Mouse (Mus musculus) heart, adult 11 months (tissue): Measurements from ENCODE around the gene Zc2hc1c.
A peak's percentile ranks its signal among the peaks of the same experiment; 100 is the strongest.

Experiments
- DNase-seq: peaks from one replicate; pipeline ENCODE4 v3.0.0; 2022

Zc2hc1c gene

GRCm38 (mm10) chr12:85339947-85340346 is 51.6 kb downstream of the Zc2hc1c start:
- DNase-seq: no peak

DNA sequence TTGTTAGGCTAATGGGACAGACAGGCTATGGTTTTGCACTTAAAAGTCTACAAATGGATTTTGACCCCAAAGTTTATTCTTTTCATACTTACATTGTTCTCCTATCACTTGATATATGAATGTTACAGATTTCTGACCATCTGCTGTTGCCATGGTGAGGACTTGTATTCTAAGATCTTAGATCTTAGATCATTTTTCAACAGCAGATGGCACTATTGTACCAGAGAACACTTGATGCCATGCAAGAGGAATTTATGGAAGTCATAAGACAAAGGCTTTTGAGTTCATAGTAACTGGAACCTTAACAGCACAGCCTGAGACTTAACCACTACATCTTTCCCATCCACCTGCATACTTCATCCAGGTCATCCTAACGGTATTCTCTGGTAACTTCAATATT is 52.7 kb downstream of the Zc2hc1c start:
- DNase-seq: no peak

DNA sequence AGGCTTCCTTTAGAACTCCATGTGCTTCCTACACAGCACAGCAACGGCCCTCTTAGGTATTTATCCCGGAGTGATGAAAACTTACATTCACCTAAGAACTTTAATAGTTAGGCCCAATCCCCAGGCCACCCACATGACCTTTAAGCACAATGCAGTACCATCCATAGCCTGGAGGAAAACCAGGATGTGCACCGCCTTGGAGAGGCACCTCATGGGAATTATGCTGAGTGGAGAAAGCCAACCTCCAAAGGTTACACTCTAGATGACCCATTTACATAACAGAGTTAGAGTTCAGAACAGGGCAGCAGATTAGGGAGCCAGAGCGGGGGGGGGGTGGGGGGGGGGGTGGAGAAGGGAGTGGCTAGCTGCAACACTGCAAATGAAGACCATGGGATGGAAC is 53.9 kb downstream of the Zc2hc1c start:
- peak; percentile 86 for DNase-seq

DNA sequence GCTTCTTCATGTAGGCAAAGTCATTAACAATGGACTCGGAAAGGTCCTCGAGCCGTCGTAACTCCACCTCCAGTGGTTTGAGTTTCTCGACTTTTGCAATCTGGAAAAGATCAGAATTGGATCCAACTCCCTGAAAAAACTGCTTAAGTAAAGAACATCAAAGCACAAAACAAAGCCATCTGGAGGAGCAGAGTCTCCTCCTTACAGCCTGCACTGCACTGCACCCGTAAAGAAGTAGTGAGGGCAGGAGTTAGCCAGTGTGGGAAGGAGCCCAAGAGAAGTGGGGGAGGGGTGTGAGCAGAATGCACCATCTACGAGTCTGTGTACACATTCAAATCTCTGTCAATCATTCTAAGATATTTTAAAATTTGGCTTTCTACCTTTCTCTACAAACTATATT is 55.9 kb downstream of the Zc2hc1c start:
- DNase-seq: no peak

- no peak for DNase-seq
Measured at GRCm38 (mm10) chr12:85345559-85345958, 57.2 kb downstream of the Zc2hc1c start.

- peak; percentile 91 for DNase-seq
Measured at GRCm38 (mm10) chr12:85346374-85346773, 58.0 kb downstream of the Zc2hc1c start.

DNA sequence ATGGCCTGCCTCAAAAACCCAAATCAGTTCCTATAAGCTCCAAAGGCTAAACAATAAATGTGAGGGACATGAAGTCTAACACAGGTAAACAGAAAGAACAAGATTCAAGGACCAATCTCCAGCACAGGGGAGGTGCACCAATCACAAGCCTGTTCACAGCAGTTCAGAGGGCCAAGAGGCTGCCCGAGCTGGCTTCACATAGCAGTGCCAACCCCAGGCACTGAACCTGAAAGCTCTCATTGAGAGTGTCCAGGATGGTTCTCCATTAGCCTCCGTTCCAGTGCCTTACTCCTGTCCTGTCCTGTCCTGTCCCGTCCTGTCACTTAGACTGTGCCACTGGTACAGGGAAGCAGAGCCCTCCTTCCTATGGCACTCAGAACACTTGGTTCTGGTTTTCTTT is 58.8 kb downstream of the Zc2hc1c start:
- DNase-seq: peak; percentile 89

DNA sequence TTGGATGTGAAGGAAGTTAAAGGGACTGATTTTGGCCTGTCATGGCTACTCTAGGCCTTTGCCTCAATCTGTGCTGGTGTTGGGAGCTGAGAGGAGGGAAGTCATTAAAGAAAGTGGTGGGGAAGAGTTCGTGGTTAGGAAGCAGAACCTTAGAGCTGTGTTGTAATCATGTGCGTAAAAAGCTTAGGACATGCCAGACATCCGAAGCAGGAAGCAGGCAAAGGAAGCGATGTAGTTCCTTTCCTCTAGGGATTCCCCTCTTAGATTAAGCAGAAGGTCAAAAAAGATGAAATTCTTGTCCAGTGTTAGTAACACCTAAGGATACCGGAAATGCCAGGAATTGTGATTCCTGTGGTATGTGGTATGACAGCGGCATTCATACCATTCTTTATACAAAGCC is 59.9 kb downstream of the Zc2hc1c start:
- DNase-seq: peak; percentile 96
